Mouse (Mus musculus) cerebellum, postnatal 14 days (tissue): ENCODE measurements around the gene Atxn7l3.
"Not testable (repeated sequence)": the region's sequence is repeated elsewhere in the genome, so short reads cannot be mapped to it uniquely, and the experiment has no call there.

ENCODE experiments used
- DNase-seq, 2 experiments: peaks; one replicate each; pipeline ENCODE4 v3.0.0; 2021; ENCODE audit warnings: mixed read lengths in 2 of 2

Gene Atxn7l3

GRCm38 (mm10) chr11:102294887-102295597 lies 1.4 kb downstream of the Atxn7l3 start:
- peak in 1 of 2 experiments; percentile 51 for DNase-seq

- no peak for DNase-seq
Observed at GRCm38 (mm10) chr11:102294416-102294815, 2.0 kb downstream of the Atxn7l3 start.

DNA sequence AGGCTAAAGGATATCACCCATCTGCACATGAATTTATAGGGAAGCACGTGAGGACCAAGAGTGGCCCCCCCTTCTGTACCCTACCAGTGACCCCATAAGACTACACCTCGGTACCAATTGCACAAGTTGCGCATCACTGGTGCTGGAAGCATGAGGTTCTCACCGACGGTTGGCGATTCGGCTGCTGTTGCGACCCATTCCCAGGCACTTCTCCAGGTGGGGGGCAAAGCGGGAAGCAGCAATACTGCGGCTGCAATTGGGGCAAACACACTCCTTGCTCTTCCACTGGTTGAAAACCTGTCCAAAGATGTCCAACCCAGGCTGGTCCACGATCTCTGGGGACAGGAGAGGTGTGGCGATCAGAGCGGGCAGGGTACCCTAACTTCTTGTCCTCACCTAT lies 2.5 kb downstream of the Atxn7l3 start:
- no peak for DNase-seq

DNA sequence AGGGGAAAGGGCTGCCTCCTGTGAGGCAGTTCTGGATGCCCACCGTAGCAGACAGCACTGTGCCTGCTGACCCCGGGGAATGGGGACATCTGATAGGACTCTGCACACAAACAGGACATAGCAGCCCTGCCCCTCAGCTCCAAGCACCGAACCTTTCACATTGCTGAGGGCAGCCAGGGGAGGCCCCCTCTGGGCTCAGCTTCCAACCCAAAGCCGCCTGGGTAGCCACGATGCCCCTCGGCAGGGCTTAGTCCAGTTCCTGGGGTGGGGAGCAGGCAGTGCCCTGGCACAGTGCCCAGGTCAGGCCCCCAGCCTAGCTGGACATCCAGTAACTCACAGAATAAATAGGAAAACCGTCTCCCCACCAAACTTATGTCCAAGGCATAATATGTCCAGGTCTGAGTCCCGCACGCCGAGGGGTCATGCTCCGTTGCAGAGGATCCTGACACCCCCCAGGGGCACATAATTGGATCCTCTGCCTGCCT lies 5.3 kb downstream of the Atxn7l3 start:
- DNase-seq = no peak

GRCm38 (mm10) chr11:102290141-102290540 lies 6.3 kb downstream of the Atxn7l3 start:
- DNase-seq = no peak

DNA sequence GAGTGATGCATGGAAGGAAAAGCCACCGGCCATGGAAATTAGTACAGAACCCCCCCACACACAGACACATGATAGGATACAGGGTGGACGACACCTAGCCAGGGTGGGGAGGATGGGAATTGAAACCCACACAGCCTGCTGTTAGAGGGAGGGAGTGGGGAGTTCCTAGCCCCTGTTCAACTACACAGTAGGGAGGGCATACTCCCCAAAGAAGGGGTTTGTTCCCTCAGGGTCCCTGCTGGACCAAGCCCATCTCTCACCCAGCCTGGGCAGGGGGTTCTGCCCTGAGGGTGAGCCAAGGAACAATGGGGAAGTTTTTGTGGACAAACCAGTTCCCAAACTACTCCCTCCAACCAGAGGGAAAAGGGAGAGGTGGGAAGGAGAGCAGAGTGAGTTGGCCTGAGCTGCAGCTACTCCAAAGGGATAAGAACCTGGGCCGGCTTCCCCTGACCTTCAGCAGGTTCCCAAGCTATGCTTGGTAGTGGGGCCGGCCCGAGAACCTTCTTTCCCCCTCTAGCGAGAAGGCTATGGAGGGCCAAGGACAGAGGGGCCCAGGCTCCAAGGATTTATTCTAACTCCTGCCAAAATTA lies 6.8 kb downstream of the Atxn7l3 start:
- DNase-seq = no peak

GRCm38 (mm10) chr11:102288913-102289312 lies 7.5 kb downstream of the Atxn7l3 start:
- peak; percentile 52 to 57 for DNase-seq

DNA sequence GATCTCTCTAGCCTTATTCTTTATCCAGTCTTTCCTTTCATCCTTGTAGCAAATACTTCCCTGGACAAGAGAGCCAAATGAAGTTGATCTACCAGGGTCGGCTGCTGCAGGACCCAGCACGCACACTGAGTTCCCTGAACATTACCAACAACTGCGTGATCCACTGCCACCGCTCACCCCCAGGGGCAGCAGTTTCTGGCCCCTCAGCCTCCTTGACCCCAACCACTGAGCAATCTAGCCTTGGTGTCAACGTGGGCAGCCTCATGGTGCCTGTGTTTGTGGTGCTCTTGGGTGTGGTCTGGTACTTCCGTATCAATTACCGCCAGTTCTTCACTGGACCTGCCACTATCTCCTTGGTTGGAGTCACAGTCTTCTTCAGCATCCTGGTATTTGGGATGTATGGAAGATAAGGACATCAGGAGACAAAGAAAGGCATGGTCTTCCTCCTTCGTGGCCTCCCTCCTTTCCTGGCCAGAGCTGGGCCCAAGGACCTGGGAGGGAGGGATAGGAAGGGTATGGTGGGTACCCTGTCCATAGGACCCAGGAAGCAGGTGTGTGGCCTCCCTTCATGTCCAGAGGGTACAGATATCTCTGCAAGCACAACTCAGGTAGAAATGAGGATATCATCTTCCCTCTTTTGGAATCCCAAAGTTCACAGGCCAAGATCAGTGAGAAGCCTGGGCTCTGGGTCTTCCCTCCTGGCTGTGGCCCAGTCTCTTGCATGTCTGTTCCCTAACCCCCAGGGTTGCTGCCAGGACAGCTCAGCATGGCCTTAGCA lies 8.2 kb downstream of the Atxn7l3 start:
- no peak for DNase-seq

GRCm38 (mm10) chr11:102287485-102287884 lies 8.9 kb downstream of the Atxn7l3 start:
- no peak for DNase-seq

DNA sequence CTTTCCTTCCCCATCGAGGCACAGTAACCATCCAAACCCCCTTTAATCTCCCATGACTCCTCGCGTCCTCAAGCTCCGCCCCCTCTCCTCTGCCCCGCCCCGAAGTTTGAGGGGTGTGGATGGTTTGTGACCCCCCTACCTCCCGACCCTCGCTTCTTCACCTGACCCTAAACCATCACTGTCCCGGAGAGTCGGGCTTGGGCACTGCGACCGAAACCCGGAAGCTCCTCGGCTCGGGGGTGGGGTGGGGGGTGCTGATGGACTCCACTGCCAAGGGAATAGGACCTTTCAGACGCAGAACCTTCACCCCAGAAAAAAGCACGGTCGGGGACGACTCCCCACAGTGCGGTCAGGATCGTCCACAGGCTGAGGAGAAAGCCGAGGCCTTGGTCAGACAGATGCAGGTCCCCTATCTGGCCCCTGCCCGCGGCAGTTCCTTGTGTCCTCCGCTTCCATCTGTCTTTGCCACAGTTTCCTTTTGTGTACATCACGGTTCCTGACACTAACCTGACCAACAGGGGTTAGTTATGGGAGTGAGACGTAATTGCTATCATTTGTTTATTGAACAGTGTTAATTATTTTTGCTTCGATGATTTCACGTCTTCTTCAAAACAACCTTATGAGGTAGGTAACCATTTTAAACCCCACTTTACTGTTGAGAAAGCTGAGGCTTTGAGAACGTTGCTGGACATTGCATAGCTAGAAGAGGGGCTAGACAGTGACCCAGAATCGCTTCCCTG lies 11.2 kb downstream of the Atxn7l3 start:
- peak in 1 of 2 experiments; percentile 77 for DNase-seq

DNA sequence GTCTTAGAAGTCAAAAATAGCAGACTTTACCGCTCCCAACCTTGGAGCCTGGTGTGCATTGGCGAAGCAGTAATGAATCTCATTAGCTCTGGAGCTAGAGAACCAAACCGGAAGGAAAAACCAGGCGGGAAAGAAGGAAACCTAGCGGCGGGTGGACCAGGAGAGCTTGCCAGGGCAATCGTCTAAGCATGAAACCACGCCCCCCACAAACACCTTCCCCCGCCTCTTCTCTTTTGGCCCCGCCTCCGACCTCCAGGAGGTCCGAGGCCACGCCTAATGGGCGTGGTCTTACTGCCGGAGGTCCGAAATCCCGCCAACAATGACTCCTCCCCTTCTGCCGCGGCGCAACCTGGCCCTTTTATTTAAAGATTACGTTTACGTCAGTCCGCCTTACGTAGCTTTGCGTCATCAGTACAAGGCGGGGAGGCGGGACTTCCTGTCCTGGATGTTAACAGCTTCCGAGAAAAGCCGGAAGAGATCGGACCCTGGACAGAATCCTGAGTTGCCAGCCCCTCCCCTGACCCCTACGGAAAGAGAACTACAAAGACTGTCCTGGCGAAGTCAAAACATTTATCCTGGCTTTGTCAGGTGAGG lies 11.8 kb downstream of the Atxn7l3 start, which contains the start of gene Tmub2:
Gene Tmub2 (plus strand): TSS at position 431 of the 594 bp plus-strand sequence.
- peak; percentile 95 to 96 for DNase-seq

- DNase-seq = peak in 1 of 2 experiments; percentile 38
Observed at GRCm38 (mm10) chr11:102283922-102284321, 12.5 kb downstream of the Atxn7l3 start.

DNA sequence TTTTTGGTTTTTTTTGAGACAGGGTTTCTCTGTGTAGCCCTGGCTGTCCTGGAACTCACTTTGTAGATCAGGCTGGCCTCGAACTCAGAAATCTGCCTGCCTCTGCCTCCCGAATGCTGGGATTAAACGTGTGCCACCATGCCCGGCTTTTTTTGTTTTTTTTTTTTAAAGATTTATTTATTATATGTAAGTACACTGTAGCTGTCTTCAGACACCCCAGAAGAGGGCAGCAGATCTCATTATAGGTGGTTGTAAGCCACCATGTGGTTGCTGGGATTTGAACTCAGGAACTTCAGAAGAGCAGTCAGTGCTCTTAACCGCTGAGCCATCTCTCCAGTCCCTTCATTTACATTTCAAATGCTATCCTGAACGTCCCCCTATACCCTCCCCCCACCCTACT lies 16.2 kb downstream of the Atxn7l3 start:
- not testable (repeated sequence) for DNase-seq

GRCm38 (mm10) chr11:102279595-102279994 lies 16.8 kb downstream of the Atxn7l3 start:
- no peak for DNase-seq

- DNase-seq = no peak
Observed at GRCm38 (mm10) chr11:102277754-102278153, 18.7 kb downstream of the Atxn7l3 start.

GRCm38 (mm10) chr11:102276411-102276915 lies 20.0 kb downstream of the Atxn7l3 start:
- DNase-seq = peak in 1 of 2 experiments; percentile 30

DNA sequence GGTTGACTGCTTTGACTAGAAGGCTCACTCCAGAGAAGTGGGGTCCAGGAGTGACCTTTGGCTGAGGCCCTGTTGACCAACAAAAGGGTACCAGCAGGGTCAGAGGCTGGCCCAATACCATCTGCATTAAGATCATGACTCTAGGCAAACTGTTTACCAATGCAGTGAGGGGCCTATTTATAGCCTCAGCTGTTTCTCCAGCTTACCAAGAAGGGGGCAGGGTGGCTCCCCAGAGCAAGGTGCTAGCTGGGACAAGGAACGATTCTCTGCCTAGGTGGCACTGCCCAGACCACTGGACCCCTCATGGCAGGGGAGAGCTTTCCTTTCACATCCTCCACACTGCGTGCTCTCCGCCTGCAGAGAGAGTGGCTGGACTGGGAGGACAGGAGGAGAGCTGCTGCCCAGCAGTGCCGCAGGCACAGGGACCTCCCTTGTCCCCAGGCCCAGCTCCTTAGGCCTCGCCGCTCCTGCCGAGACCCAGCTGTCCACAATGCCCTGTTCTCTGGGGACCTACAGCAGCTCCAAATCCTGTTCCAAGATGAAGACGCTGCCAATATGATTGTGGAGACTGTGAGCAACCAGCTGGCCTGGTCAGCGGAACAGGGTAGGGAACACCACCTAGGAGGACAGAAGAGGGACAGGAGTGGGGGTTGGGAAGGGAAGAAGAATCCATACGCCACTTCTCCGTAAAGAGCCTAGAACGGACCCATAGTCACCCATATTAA lies 27.7 kb downstream of the Atxn7l3 start, which contains the start of gene Asb16:
Gene Asb16 (plus strand): TSS at position 224 of the 725 bp plus-strand sequence.
- DNase-seq = no peak

DNA sequence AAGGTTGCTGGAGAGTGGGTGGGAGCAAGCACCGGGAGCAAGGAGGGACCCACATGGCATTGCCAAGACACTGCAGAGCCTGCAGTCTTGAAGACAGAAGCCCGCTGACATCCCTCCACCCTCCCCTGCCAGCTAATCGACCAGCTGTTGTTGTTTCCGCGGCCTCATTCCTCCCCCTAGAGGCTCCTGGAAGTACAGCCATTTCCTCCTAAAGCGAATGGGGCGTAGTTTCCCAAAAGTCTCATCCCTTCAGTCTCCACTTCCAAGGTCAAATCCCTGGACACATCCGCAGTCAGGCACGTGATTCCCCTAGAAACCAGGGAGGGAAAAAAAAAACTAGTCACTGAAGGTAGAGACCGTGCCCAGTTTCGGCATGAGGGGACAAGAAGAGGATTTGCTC lies 29.0 kb downstream of the Atxn7l3 start:
- DNase-seq = peak; percentile 77 to 86

DNA sequence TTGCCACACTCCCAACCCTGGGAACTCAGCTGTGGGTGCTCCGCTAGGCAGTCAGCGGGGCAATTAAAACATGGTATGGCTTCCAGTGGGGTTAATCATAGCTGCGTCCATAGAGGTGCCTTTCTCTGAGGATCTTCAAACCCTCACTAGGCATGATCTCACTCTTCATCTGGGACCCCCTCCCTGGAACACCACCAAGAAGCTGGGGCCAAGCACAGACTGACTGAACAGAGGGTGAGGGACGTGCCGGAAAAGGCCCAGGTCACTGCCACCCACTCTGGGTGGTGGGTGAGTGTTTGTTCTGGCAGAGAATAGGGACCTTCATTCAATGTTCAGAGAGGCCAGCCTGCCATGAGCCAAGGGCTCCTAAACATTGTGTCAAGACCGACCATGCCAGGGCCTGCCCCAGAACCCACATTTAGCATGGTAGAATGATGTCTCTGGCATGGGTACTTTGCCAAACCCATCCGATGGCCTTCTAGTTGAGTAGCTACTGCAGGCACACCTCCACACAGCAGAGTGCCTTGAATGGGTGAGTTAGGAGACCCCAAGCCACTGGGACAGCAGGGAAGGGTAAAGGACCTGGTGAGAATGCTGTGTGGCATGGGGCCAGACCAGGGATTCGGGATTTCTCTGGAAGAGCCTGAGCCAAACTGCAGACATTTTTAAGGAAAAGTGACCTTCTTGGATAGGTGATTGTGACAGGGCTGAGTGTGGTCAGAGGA lies 29.6 kb downstream of the Atxn7l3 start:
- DNase-seq = peak; percentile 52 to 60

GRCm38 (mm10) chr11:102265816-102266215 lies 30.6 kb downstream of the Atxn7l3 start:
- peak; percentile 80 to 82 for DNase-seq
